In genomic region chr6:134933207-134933558, GRCm38 (mm10) we compare ENCODE assay signal across 1 mouse cellular context.
TF ChIP-seq lines count a peak whose summit lies in the region.

No protein-coding gene starts in this region.

TF ChIP-seq in MEL, 35 proteins besides CTCF, POLR2A, EP300 and RAD21 (continued from another document):
- peak; percentile 61; the same call in 1 of the 2 replicates for TF ChIP-seq RCOR1 (IDR thresholded peaks at IDR 0.05; ENCODE audit: low read depth, low read length)
- no peak for TF ChIP-seq MAX (IDR thresholded peaks at IDR 0.05; ENCODE audit: low read length)
- no peak for TF ChIP-seq NRF1 (IDR thresholded peaks at IDR 0.05; ENCODE audit: insufficient read depth, low read depth, low read length, poor library complexity, severe bottlenecking)
- no peak for TF ChIP-seq HCFC1 (IDR thresholded peaks at IDR 0.05; ENCODE audit: low read depth, low read length)
- TF ChIP-seq MEF2A (IDR thresholded peaks at IDR 0.05; ENCODE audit: extremely low read depth, insufficient replicate concordance, low read depth, low read length, poor library complexity, severe bottlenecking), result no peak
- TF ChIP-seq SIN3A (IDR thresholded peaks at IDR 0.05; ENCODE audit: low read length), result 0 out of 2 replicates have a peak, but pooled peaks have one; percentile 14
- TF ChIP-seq MAFK (IDR thresholded peaks at IDR 0.05; ENCODE audit: borderline replicate concordance, low read depth, low read length), result no peak
- TF ChIP-seq ETS1 (IDR thresholded peaks at IDR 0.05; ENCODE audit: low read depth, low read length), result 0 out of 2 replicates have a peak, but pooled peaks have one; percentile 22
- TF ChIP-seq TAL1 (IDR thresholded peaks at IDR 0.05; ENCODE audit: low read length), result no peak
- peak; percentile 61 for TF ChIP-seq GATA1 (IDR thresholded peaks at IDR 0.05; ENCODE audit: low read depth, low read length)
- TF ChIP-seq TCF12 (IDR thresholded peaks at IDR 0.05; ENCODE audit: low read depth, low read length), result 0 out of 2 replicates have a peak, but pooled peaks have one; percentile 27
